Mouse (Mus musculus) Patski (cell line): Measurements from ENCODE around the gene Krtap19-1. TPM values are rescaled to one million over a fixed set of nuclear protein-coding genes. Genes with fewer than 3 reads are reported as not detected.

Experiments
- ATAC-seq: fragments of 100-300 bp; one replicate; pipeline ENCODE4 v1.8.0; 2021
- CTCF ChIA-PET: fragments of 350-600 bp; sonication (Branson Sonifier 250); formaldehyde crosslinking; loops from one replicate; lab custom pipeline; 2022; ENCODE audit warnings: inconsistent platforms; lab: Charles Lee
- POLR2A ChIA-PET: fragments of 350-600 bp; sonication (Branson Sonifier 250); formaldehyde crosslinking; loops from one replicate; lab custom pipeline; 2022; ENCODE audit warnings: antibody characterized with exemption, inconsistent platforms; lab: Charles Lee
- DNase-seq: peaks from one replicate; pipeline ENCODE4 v3.0.0-alpha.2; 2011; ENCODE audit warnings: low read depth, low spot score
- H3K27me3 ChIP-seq: fragments of 371-371 bp; one replicate; pipeline ENCODE4 v1.5.1; 2021
- CTCF ChIP-seq: fragments of 100-300 bp; IDR thresholded peaks from one replicate; pipeline ENCODE4 v1.5.1; 2021
- in situ Hi-C: fragments of 300-500 bp; cut with MboI; formaldehyde crosslinking; loops from 3 replicates; pipeline ENCODE4 v1.11.1; 2018; ENCODE audit warnings: low pct_unique_long_range_greater_than_20kb, mixed read lengths
- polyA plus RNA-seq: library from polyadenylated mRNA; unstranded; gene quantifications from one replicate; pipeline ENCODE4 v1.2.3, GENCODE M21; 2021

The Krtap19-1 gene
- polyA plus RNA-seq = not detected

DNA sequence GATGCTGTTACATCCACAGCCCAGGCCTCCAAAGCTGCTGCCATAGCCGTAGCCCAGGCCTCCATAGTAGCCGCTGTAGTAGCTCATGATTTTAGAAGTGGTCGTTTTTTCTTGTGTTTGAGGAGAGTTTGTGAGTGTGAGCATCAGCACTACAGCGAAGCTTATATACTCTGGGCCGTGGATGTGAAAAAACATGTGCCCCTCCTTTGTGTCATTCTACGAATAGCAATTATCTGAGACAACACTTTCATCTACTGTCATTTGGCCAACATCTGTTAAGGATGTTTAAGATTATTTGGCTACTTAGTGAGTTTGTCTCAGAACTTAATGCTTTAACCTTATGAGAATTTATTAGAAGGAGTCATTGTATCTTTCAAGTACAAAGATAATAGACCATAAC is at the start of gene Krtap19-1:
Krtap19-1 (minus strand) TSS at position 101 of the 400 bp plus-strand sequence.
- CTCF ChIA-PET = no interaction called here
- in situ Hi-C loops = no loop called here
- POLR2A ChIA-PET = no interaction called here
- H3K27me3 ChIP-seq = no peaks in the 10 kb centered on the region
- DNase-seq (no peak), ATAC-seq (no peak)
- no peak for TF ChIP-seq CTCF

DNA sequence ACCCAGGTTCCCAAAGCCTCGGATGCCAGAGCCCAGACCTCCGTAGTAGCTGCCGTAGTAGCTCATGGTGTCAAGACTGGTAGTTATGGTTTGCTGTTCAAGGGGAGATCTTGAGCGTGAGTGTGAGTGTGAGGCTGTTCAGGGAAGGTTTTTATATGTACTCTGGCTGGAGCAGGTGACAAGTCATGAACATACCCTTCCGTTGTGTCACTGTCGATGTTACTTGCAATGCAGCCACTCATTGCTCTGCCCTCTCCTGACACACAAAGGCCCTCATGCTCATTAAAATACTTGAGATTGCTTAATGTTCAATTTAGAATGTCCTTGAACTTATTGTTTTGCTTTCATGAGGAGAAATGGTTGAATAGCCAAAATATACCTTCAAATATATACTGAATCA is 27.1 kb upstream of the Krtap19-1 start, which contains the start of gene Krtap19-5:
Krtap19-5 (minus strand) TSS at position 101 of the 400 bp plus-strand sequence.
- POLR2A ChIA-PET = no interaction called here
- no peak for ATAC-seq

DNA sequence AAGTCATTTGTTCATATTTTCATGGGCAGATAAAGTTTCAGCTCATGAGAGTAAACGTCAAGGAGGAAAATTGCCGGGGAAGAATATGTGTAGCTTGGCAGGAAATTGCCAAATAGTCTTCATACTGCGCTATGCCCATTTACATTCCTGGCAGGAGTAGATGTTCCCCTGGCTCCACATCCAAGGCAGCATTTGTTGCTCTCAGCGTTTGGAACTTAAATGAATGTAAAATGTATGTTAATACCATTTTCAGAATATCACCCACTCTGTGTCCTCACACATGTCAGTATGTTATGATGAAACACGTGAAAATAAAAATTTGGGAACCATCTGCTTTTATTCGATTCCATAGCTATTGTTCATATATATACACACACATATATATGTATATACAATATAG is 17.7 kb upstream of the Krtap19-1 start:
- in situ Hi-C loops = no loop called here
- no peak for TF ChIP-seq CTCF
- DNase-seq (no peak), ATAC-seq (no peak)
- POLR2A ChIA-PET = no interaction called here
- CTCF ChIA-PET = no interaction called here
- H3K27me3 ChIP-seq = peaks cover 4% of the 10 kb centered on the region

More for the DNA sequence above, 27.1 kb upstream of the Krtap19-1 start, which contains the start of gene Krtap19-5:
- CTCF ChIA-PET = no interaction called here
- in situ Hi-C loops = no loop called here
- no peak for DNase-seq
- TF ChIP-seq CTCF = no peak
- no peaks in the 10 kb centered on the region for H3K27me3 ChIP-seq

DNA sequence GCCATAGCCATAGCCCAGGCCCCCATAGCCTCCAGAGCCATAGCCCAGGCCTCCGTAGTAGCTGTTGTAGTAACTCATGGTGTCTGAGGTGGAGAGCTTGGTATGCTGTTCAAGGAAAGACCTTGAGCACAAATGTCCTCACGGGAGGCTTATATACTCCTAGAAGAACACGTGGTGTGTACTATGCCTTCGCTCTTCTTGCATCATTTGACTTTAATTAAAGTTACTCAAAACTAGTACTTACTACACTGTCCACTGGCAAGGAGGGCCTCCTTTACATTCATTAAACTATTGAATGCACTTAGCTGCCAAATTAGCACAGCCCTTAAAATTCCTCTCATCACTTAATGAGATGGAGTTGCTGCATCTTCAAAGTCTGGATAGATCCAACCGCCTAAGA is 15.8 kb upstream of the Krtap19-1 start, which contains the start of gene Krtap19-4:
Krtap19-4 (minus strand) TSS at position 101 of the 400 bp plus-strand sequence.
- DNase-seq (no peak), ATAC-seq (no peak)
- in situ Hi-C loops = no loop called here
- H3K27me3 ChIP-seq = peaks cover 4% of the 10 kb centered on the region
- CTCF ChIA-PET = interaction anchor here (1.2 kb wide), 1 partner anchor 9 kb away, joined by 3 read pairs; no protein-coding TSS in a partner anchor
- TF ChIP-seq CTCF = no peak
- POLR2A ChIA-PET = no interaction called here

DNA sequence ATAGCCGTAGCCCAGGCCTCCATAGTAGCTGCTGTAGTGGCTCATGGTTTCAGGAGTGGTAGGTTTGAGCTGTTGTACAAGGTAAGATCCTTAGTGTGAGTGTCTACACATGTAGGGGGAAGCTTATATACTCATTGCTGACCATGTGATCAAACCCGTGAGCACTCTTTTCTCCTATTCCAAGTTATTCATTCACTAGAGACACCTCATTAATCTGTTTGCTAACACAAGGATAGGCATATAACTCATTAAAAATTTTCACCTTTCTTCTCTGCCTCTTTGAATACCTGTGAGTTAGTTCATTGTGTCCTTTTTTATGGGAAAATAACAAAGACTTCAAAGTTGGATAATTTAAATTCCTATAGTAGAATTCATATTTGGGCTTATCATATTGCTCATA is 8.7 kb upstream of the Krtap19-1 start, which contains the start of gene Krtap19-3:
Krtap19-3 (minus strand) TSS at position 101 of the 400 bp plus-strand sequence.
- in situ Hi-C loops = no loop called here
- H3K27me3 ChIP-seq = no peaks in the 10 kb centered on the region
- DNase-seq (no peak), ATAC-seq (no peak)
- TF ChIP-seq CTCF = no peak
- POLR2A ChIA-PET = no interaction called here
- CTCF ChIA-PET = no interaction called here

DNA sequence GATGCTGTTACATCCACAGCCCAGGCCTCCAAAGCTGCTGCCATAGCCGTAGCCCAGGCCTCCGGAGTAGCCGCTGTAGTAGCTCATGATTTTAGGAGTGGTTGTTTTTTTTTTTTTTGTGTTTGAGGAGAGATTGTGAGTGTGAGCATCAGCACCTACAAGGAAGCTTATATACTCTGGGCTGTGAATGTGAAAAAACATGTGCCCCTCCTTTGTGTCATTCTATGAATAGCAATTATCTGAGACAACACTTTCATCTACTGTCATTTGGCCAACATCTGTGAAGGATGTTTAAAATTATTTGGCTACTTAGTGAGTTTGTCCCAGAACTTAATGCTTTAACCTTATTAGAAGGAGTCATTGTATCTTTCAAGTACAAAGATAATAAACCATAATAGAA is 5.0 kb upstream of the Krtap19-1 start, which contains the start of gene Krtap19-2:
Krtap19-2 (minus strand) TSS at position 101 of the 400 bp plus-strand sequence.
- POLR2A ChIA-PET = no interaction called here
- DNase-seq = no peak
- in situ Hi-C loops = no loop called here
- no peaks in the 10 kb centered on the region for H3K27me3 ChIP-seq
- no peak for ATAC-seq
- CTCF ChIA-PET = no interaction called here
- TF ChIP-seq CTCF = no peak

DNA sequence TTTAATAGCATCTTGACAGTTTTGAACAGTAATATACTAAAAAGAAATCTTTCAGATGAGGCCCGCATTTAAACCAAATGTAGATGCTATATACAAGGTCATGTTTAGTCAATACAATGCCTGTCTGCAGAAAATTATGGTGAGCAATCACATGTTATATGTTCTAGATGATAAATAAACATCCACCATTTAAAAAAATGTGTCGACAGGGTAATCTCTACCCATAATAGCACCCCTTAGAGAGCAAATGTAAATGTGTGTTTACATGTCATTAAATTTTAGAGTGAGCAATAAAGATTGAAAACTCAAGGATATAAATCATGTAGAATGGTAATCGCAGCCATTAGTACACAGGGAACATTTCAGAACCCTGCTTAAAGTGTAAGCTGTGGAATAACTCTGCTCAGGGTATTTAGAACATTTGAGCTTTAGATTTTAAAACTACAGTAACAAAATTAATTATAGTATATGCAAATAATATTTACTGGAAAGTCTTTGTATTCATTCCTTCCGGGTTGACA is 4.3 kb downstream of the Krtap19-1 start:
- in situ Hi-C loops = no loop called here
- H3K27me3 ChIP-seq = no peaks in the 10 kb centered on the region
- DNase-seq = no peak
- ATAC-seq = no peak
- TF ChIP-seq CTCF = no peak
- POLR2A ChIA-PET = no interaction called here
- CTCF ChIA-PET = no interaction called here

DNA sequence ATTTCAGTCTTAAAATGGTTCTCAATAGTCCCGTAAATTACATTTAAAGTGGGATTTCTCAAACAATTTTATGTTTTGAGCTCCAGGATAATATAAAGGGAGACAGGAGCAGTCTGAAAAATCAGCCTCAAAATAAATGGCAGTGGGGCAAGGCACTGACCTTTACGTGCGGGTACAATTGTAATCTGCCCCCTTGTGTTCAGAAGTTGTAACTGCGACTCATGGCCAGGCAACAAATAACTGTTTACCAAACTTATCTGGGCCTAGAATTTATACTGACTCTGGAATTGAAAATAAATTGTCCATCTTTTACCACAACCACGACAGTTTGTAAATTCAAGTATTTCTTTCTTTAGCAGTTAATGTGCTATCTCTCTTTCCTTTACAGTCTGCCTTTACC is 17.8 kb downstream of the Krtap19-1 start:
- peak; percentile 81 for TF ChIP-seq CTCF
- ChIA-PET CTCF (no interaction called here), POLR2A (no interaction called here)
- in situ Hi-C loops = no loop called here
- DNase-seq (no peak), ATAC-seq (no peak)
- peaks cover 17% of the 10 kb centered on the region for H3K27me3 ChIP-seq

DNA sequence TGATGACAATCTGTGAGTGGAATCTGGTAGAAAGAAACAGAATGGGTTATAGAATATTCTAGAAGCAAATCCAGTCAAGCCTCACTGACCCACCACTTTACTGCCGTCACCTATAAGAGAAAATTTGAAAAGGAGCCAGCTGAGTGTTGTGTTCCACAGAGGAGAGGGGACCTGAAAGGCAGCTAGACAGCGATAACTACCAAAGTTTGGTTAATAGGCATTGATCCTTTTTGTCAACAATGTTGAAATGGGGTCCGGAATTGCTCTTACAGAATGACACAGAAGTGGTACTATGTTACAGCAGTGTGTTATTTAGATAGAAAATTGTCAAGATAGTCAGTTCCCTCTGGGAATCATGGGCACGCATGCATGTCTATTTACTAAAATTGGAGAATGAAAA is 20.7 kb downstream of the Krtap19-1 start:
- ChIA-PET CTCF (no interaction called here), POLR2A (no interaction called here)
- ATAC-seq = no peak
- in situ Hi-C loops = loop anchor here (25.0 kb wide), 1 partner anchor 914 kb away; no protein-coding TSS in a partner anchor
- H3K27me3 ChIP-seq = peaks cover 17% of the 10 kb centered on the region
- TF ChIP-seq CTCF = no peak
- no peak for DNase-seq

DNA sequence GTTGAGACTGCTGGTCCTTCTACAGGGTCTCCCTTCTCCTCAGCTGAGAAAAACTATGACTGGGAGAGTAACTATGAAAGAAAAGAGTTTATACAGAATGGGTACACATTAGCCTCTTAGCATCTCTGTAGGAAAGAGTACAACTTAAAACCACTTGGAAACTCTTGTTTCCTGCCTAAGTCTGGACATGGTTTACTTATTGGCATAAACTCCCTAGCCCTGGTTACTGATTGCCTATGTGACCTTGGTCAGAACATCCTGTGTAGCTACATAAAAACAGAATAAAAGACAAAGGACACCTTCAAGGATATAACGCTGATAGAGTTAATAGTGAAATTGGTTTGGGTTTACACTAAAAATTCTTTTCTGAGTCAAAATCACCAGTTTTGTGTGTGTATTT is 21.8 kb downstream of the Krtap19-1 start:
- no peak for TF ChIP-seq CTCF
- in situ Hi-C loops = loop anchor here (25.0 kb wide), 1 partner anchor 915 kb away; no protein-coding TSS in a partner anchor
- H3K27me3 ChIP-seq = peaks cover 17% of the 10 kb centered on the region
- CTCF ChIA-PET = no interaction called here
- no peak for DNase-seq
- no peak for ATAC-seq
- POLR2A ChIA-PET = no interaction called here

DNA sequence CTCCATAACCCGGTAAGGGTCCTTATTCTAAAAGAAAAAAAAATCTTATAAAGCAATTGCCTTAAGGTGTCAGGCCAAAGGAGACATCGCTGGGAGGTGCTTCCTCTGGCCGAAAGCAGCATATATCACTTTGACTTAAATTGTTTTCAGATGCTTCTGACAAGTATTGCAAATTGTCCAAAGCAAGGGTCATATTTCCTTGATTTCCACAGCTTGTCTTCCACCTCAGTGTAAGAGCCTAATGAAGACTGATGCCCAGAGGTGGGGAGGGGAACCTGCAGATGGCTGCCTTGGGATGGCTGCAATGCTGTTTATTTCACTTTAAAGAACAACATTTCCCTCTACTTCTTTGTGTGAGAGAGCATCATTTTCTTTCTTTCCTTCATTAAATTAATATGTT is 42.2 kb downstream of the Krtap19-1 start:
- no peak for DNase-seq
- in situ Hi-C loops = loop anchor here (10.0 to 25.0 kb wide), 2 partner anchors 452 to 935 kb away; no protein-coding TSS in a partner anchor
- ChIA-PET CTCF (no interaction called here), POLR2A (no interaction called here)
- peaks cover 26% of the 10 kb centered on the region for H3K27me3 ChIP-seq
- no peak for TF ChIP-seq CTCF
- no peak for ATAC-seq
